Mouse (Mus musculus) telencephalon, adult 2 months (tissue): ENCODE results near the gene Fam160b1.

Experiments
- DNase-seq: peaks from one replicate; pipeline ENCODE4 v3.0.0-alpha.2; 2011; ENCODE audit warnings: low read depth, low spot score

The Fam160b1 gene

GRCm38 (mm10) chr19:57366626-57367025 is 6.1 kb downstream of the Fam160b1 start:
- DNase-seq = no peak

- DNase-seq = no peak
These were observed 6.7 kb downstream of the Fam160b1 start for GRCm38 (mm10) chr19:57367201-57367600.

- DNase-seq = peak; percentile 26
These were observed 7.4 kb downstream of the Fam160b1 start for GRCm38 (mm10) chr19:57367849-57368387.

- DNase-seq = peak; percentile 69
These were observed 12.9 kb downstream of the Fam160b1 start for GRCm38 (mm10) chr19:57373276-57373811.

GRCm38 (mm10) chr19:57375161-57375560 is 14.7 kb downstream of the Fam160b1 start:
- DNase-seq = no peak

- no peak for DNase-seq
These were observed 15.3 kb downstream of the Fam160b1 start for GRCm38 (mm10) chr19:57375746-57376145.

- no peak for DNase-seq
These were observed 16.7 kb downstream of the Fam160b1 start for GRCm38 (mm10) chr19:57377043-57377703.

- DNase-seq = no peak
These were observed 25.8 kb downstream of the Fam160b1 start for GRCm38 (mm10) chr19:57386176-57386693.

- no peak for DNase-seq
These were observed 31.1 kb downstream of the Fam160b1 start for GRCm38 (mm10) chr19:57391545-57391944.

GRCm38 (mm10) chr19:57393357-57393957 is 33.0 kb downstream of the Fam160b1 start:
- DNase-seq = no peak

- DNase-seq = no peak
These were observed 36.1 kb downstream of the Fam160b1 start for GRCm38 (mm10) chr19:57396609-57397008.

GRCm38 (mm10) chr19:57402364-57402763 is 41.9 kb downstream of the Fam160b1 start:
- DNase-seq = no peak

GRCm38 (mm10) chr19:57403700-57404501 is 43.4 kb downstream of the Fam160b1 start:
- no peak for DNase-seq

- no peak for DNase-seq
These were observed 44.0 kb downstream of the Fam160b1 start for GRCm38 (mm10) chr19:57404502-57404848.

- no peak for DNase-seq
These were observed 47.5 kb downstream of the Fam160b1 start for GRCm38 (mm10) chr19:57407947-57408346.

- DNase-seq = peak; percentile 29
These were observed 51.1 kb downstream of the Fam160b1 start for GRCm38 (mm10) chr19:57411375-57412196.

GRCm38 (mm10) chr19:57413170-57413569 is 52.7 kb downstream of the Fam160b1 start:
- DNase-seq = no peak

GRCm38 (mm10) chr19:57413918-57414317 is 53.4 kb downstream of the Fam160b1 start:
- no peak for DNase-seq

GRCm38 (mm10) chr19:57415031-57415807 is 54.7 kb downstream of the Fam160b1 start:
- DNase-seq = peak; percentile 45
